Mouse (Mus musculus) midbrain, embryonic 15.5 days (tissue): ENCODE results near the gene Atp5d. TPM values are rescaled to one million over a fixed set of nuclear protein-coding genes. Genes with fewer than 3 reads are reported as not detected.

Experiments used
- ATAC-seq: fragments of 200-750 bp; cut with Nextera tagmentation; replicated peaks from 2 replicates; pipeline ENCODE4 v1.8.0; 2017; ENCODE audit warnings: moderate TSS enrichment
- H3K27ac ChIP-seq: fragments of 300-500 bp; sonication (generic); 2 replicates; pipeline ENCODE4 v1.5.1; 2015; ENCODE audit warnings: mild to moderate bottlenecking, inconsistent platforms
- H3K27me3 ChIP-seq: fragments of 300-500 bp; sonication (generic); replicated peaks from 2 replicates; pipeline ENCODE4 v1.6.1; 2015; ENCODE audit warnings: inconsistent platforms
- H3K36me3 ChIP-seq: fragments of 300-500 bp; sonication (generic); replicated peaks from 2 replicates; pipeline ENCODE4 v1.6.1; 2015; ENCODE audit warnings: inconsistent platforms
- H3K4me1 ChIP-seq: fragments of 300-500 bp; sonication (generic); 2 replicates; pipeline ENCODE4 v1.6.1; 2015; ENCODE audit warnings: inconsistent platforms
- H3K4me2 ChIP-seq: fragments of 300-500 bp; sonication (generic); 2 replicates; pipeline ENCODE4 v1.6.1; 2015; ENCODE audit warnings: inconsistent platforms, mild to moderate bottlenecking, moderate library complexity
- H3K4me3 ChIP-seq: fragments of 300-500 bp; sonication (generic); 2 replicates; pipeline ENCODE4 v1.5.1; 2015; ENCODE audit warnings: mild to moderate bottlenecking, inconsistent platforms
- H3K9ac ChIP-seq: fragments of 300-500 bp; sonication (generic); 2 replicates; pipeline ENCODE4 v1.6.1; 2015; ENCODE audit warnings: mild to moderate bottlenecking, inconsistent platforms
- H3K9me3 ChIP-seq: fragments of 300-500 bp; sonication (generic); 2 replicates; pipeline ENCODE4 v1.6.1; 2016; ENCODE audit warnings: inconsistent platforms
- WGBS: fragments of 180-500 bp; shearing (Covaris S2); methylation state at CpG from one replicate; pipeline ENCODE4 v1.1.7; 2015; ENCODE audit warnings: mixed read lengths; 5-methylcytosine and 5-hydroxymethylcytosine counted together
- polyA plus RNA-seq: library from polyadenylated mRNA; unstranded; fragments of >200 nt; fragmentation: Nextera tagmentation; extraction: Ambion mirVana; gene quantifications from 2 replicates; pipeline ENCODE4 v1.2.1, GENCODE M21; 2015

Gene Atp5d
- polyA plus RNA-seq, 1 experiment from 2014 or later, result 444 TPM

GRCm38 (mm10) chr10:80104181-80104580 is 34.3 kb upstream of the Atp5d start:
- H3K4me3 ChIP-seq, result no peak overlapping the region
- peaks cover 23% of the 10 kb centered on the region for H3K4me1 ChIP-seq
- H3K27me3 ChIP-seq, result no peaks in the 10 kb centered on the region
- 75% methylated on average over 3 of the region's 3 CpGs for WGBS
- no peak for ATAC-seq
- H3K27ac ChIP-seq, result no peak overlapping the region
- no peak overlapping the region for H3K9ac ChIP-seq
- no peaks in the 10 kb centered on the region for H3K36me3 ChIP-seq
- H3K4me2 ChIP-seq, result no peak overlapping the region
- H3K9me3 ChIP-seq, result no peaks in the 10 kb centered on the region

GRCm38 (mm10) chr10:80105460-80105859 is 33.0 kb upstream of the Atp5d start, which contains the start of gene Sbno2:
TSS of gene Sbno2 (minus strand) at chr10:80105571.
- 72% methylated on average over 5 of the region's 5 CpGs for WGBS
- ATAC-seq, result no peak
- H3K36me3 ChIP-seq, result no peaks in the 10 kb centered on the region
- no peak within 1 kb of the TSS for H3K4me2 ChIP-seq
- no peak within 1 kb of the TSS for H3K9ac ChIP-seq
- peaks cover 20% of the 10 kb centered on the region for H3K4me1 ChIP-seq
- H3K9me3 ChIP-seq, result no peaks in the 10 kb centered on the region
- H3K27me3 ChIP-seq, result no peaks in the 10 kb centered on the region
- H3K27ac ChIP-seq, result no peak within 1 kb of the TSS
- no peak within 1 kb of the TSS for H3K4me3 ChIP-seq

GRCm38 (mm10) chr10:80105926-80106325 is 32.5 kb upstream of the Atp5d start:
- Histone ChIP-seq H3K4me1 (peaks cover 16% of the 10 kb centered on the region), H3K9ac (no peak overlapping the region), H3K9me3 (no peaks in the 10 kb centered on the region), H3K36me3 (no peaks in the 10 kb centered on the region), H3K4me3 (no peak overlapping the region), H3K27me3 (no peaks in the 10 kb centered on the region), H3K27ac (no peak overlapping the region), H3K4me2 (no peak overlapping the region)
- ATAC-seq, result no peak
- WGBS, result 76% methylated on average over 5 of the region's 5 CpGs

- Histone ChIP-seq H3K9me3 (no peaks in the 10 kb centered on the region), H3K36me3 (no peaks in the 10 kb centered on the region), H3K27me3 (no peaks in the 10 kb centered on the region), H3K4me1 (peaks cover 4% of the 10 kb centered on the region), H3K4me3 (no peak overlapping the region), H3K27ac (no peak overlapping the region), H3K9ac (no peak overlapping the region), H3K4me2 (no peak overlapping the region)
- WGBS, result 61% methylated on average over 6 of the region's 6 CpGs
- no peak for ATAC-seq
Observed at GRCm38 (mm10) chr10:80107678-80108077, 30.8 kb upstream of the Atp5d start.

- peak overlapping the region; percentile 78 for H3K27ac ChIP-seq
- no peaks in the 10 kb centered on the region for H3K27me3 ChIP-seq
- peak overlapping the region; percentile 86 for H3K4me3 ChIP-seq
- no peaks in the 10 kb centered on the region for H3K9me3 ChIP-seq
- H3K4me2 ChIP-seq, result peak overlapping the region; percentile 73
- peak overlapping the region; percentile 34 for H3K9ac ChIP-seq
- WGBS, result 4% methylated on average over 27 of the region's 27 CpGs
- no peaks in the 10 kb centered on the region for H3K36me3 ChIP-seq
- H3K4me1 ChIP-seq, result peaks cover 39% of the 10 kb centered on the region
- peak; percentile 53 for ATAC-seq
Observed at GRCm38 (mm10) chr10:80114341-80115284, 23.8 kb upstream of the Atp5d start.

GRCm38 (mm10) chr10:80115290-80115943 is 23.0 kb upstream of the Atp5d start, which contains the start of gene Stk11:
TSS of gene Stk11 (plus strand) at chr10:80115803.
- Histone ChIP-seq H3K4me2 (peak within 1 kb of the TSS; percentile 92), H3K27me3 (no peaks in the 10 kb centered on the region), H3K9me3 (no peaks in the 10 kb centered on the region), H3K36me3 (no peaks in the 10 kb centered on the region), H3K27ac (peak within 1 kb of the TSS; percentile 84), H3K9ac (peak within 1 kb of the TSS; percentile 82), H3K4me3 (peak within 1 kb of the TSS; percentile 86), H3K4me1 (peaks cover 43% of the 10 kb centered on the region)
- ATAC-seq, result peak; percentile 98
- WGBS, result under 1% methylated on average over 64 of the region's 70 CpGs

- Histone ChIP-seq H3K36me3 (no peaks in the 10 kb centered on the region), H3K9me3 (no peaks in the 10 kb centered on the region), H3K4me1 (peaks cover 43% of the 10 kb centered on the region), H3K4me2 (peak overlapping the region; percentile 92), H3K9ac (peak overlapping the region; percentile 82), H3K27ac (peak overlapping the region; percentile 84), H3K4me3 (peak overlapping the region; percentile 86), H3K27me3 (no peaks in the 10 kb centered on the region)
- WGBS, result under 1% methylated on average over 63 of the region's 63 CpGs
- ATAC-seq, result 0 out of 2 replicates have a peak, but pooled peaks have one; percentile 4
Observed at GRCm38 (mm10) chr10:80115944-80116335, 22.5 kb upstream of the Atp5d start.

DNA sequence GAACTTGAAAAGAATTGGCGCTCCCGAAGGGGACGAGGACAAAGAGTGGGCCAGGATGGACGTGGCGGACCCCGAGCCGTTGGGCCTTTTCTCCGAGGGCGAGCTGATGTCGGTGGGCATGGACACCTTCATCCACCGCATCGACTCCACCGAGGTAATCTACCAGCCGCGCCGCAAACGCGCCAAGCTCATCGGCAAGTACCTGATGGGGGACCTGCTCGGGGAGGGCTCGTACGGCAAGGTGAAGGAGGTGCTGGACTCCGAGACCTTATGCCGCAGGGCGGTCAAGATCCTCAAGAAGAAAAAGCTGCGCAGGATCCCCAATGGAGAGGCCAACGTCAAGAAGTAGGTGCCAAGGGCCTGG is 21.9 kb upstream of the Atp5d start:
- peak overlapping the region; percentile 86 for H3K4me3 ChIP-seq
- WGBS, result under 1% methylated on average over 27 of the region's 27 CpGs
- H3K4me1 ChIP-seq, result peaks cover 43% of the 10 kb centered on the region
- peak overlapping the region; percentile 82 for H3K9ac ChIP-seq
- no peaks in the 10 kb centered on the region for H3K27me3 ChIP-seq
- no peaks in the 10 kb centered on the region for H3K9me3 ChIP-seq
- H3K27ac ChIP-seq, result no peak overlapping the region
- H3K4me2 ChIP-seq, result peak overlapping the region; percentile 92
- no peak for ATAC-seq
- no peaks in the 10 kb centered on the region for H3K36me3 ChIP-seq

GRCm38 (mm10) chr10:80116927-80117691 is 21.3 kb upstream of the Atp5d start:
- H3K9me3 ChIP-seq, result no peaks in the 10 kb centered on the region
- H3K27ac ChIP-seq, result peak overlapping the region; percentile 13; the same call in 1 of the 2 replicates
- H3K4me2 ChIP-seq, result peak overlapping the region; percentile 92
- peak overlapping the region; percentile 82 for H3K9ac ChIP-seq
- ATAC-seq, result no peak
- H3K36me3 ChIP-seq, result 0 out of 2 replicates have a peak, but pooled peaks cover 6% of the 10 kb centered on the region
- WGBS, result 6% methylated on average over 30 of the region's 30 CpGs
- no peaks in the 10 kb centered on the region for H3K27me3 ChIP-seq
- H3K4me1 ChIP-seq, result peaks cover 43% of the 10 kb centered on the region
- peak overlapping the region; percentile 86 for H3K4me3 ChIP-seq

GRCm38 (mm10) chr10:80117736-80118135 is 20.7 kb upstream of the Atp5d start:
- Histone ChIP-seq H3K4me1 (peaks cover 43% of the 10 kb centered on the region), H3K4me2 (peak overlapping the region; percentile 92), H3K9me3 (no peaks in the 10 kb centered on the region), H3K4me3 (peak overlapping the region; percentile 86), H3K27me3 (no peaks in the 10 kb centered on the region), H3K36me3 (0 out of 2 replicates have a peak, but pooled peaks cover 7% of the 10 kb centered on the region), H3K27ac (no peak overlapping the region; the same call in 1 of the 2 replicates), H3K9ac (peak overlapping the region; percentile 33)
- WGBS, result 73% methylated on average over 1 of the region's 1 CpGs
- no peak for ATAC-seq

DNA sequence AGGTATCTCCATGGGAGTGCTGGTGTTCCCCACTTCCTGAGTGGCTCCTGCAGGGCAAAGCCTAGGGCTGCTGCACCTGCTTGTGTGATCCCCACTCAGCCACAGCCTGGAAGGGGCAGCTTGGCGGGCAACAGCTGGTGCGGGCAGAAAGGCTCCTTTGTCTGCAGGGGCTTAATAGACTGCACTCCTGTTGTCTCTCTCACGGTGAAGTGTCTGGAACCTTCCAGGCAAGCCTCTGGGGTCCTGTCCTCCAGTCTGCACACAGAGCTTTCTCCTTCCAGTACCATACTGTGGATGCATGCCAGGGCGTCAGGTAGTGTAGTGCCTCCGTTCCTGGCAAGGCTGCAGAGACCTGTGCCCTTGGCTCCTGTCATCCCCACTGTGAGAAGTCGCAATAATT is 19.9 kb upstream of the Atp5d start:
- Histone ChIP-seq H3K36me3 (0 out of 2 replicates have a peak, but pooled peaks cover 7% of the 10 kb centered on the region), H3K4me1 (peaks cover 43% of the 10 kb centered on the region), H3K27me3 (no peaks in the 10 kb centered on the region), H3K9me3 (no peaks in the 10 kb centered on the region), H3K9ac (peak overlapping the region; percentile 34; the same call in 1 of the 2 replicates), H3K4me3 (peak overlapping the region; percentile 86; the same call in 1 of the 2 replicates), H3K4me2 (peak overlapping the region; percentile 92), H3K27ac (no peak overlapping the region)
- 49% methylated on average over 6 of the region's 6 CpGs for WGBS
- no peak for ATAC-seq
